Comparison of ENCODE assay signal across 22 mouse cellular contexts in genomic region chr10:119631966-119632365, GRCm38 (mm10).
DNase-seq lines count a peak whose midpoint lies in the region; ATAC-seq and TF ChIP-seq lines count a peak whose summit lies in the region.
"Had no signal": no experiment of that assay in that cellular context is flagged by ENCODE, and none has a peak within 500 bp of the region (broad histone marks: within the 10 kb centered on the region; RNA-seq: fewer than 3 reads in every experiment).

No protein-coding gene starts in this region.

- no peak for TF ChIP-seq CTCF in hindbrain, postnatal 0 days (IDR thresholded peaks at IDR 0.05; ENCODE audit: low read depth)
- TF ChIP-seq CTCF in lung, embryonic 14.5 days (IDR thresholded peaks at IDR 0.05; ENCODE audit: low read depth): no peak

- H3K27ac ChIP-seq in hindbrain, postnatal 0 days: no peak overlapping the region
- no peak overlapping the region for H3K27ac ChIP-seq in hindbrain, embryonic 16.5 days (ENCODE audit: low read depth, low read length)
- no peak overlapping the region for H3K27ac ChIP-seq in lung, embryonic 14.5 days (ENCODE audit: low read depth)
- H3K27ac ChIP-seq: embryonic facial prominence, embryonic 13.5 days; embryonic facial prominence, embryonic 15.5 days; forebrain, embryonic 10.5 days; forebrain, embryonic 12.5 days had no signal

- ATAC-seq in hindbrain, postnatal 0 days: no peak
- no peak for ATAC-seq in hindbrain, embryonic 16.5 days
- no peak for ATAC-seq in lung, embryonic 14.5 days (ENCODE audit: insufficient read depth)
- ATAC-seq: forebrain, embryonic 14.5 days; forebrain, embryonic 16.5 days had no signal

- H3K9me3 ChIP-seq in hindbrain, postnatal 0 days (ENCODE audit: low read length): no peaks in the 10 kb centered on the region
- no peaks in the 10 kb centered on the region for H3K9me3 ChIP-seq in hindbrain, embryonic 16.5 days (ENCODE audit: control insufficient read depth, low read length)
- H3K9me3 ChIP-seq in lung, embryonic 14.5 days (ENCODE audit: low read depth, low read length): no peaks in the 10 kb centered on the region
- H3K9me3 ChIP-seq: embryonic facial prominence, embryonic 13.5 days; embryonic facial prominence, embryonic 15.5 days; forebrain, embryonic 10.5 days; forebrain, embryonic 12.5 days had no signal

- H3K36me3 ChIP-seq in hindbrain, postnatal 0 days (ENCODE audit: insufficient read depth, low read length): no peaks in the 10 kb centered on the region
- H3K36me3 ChIP-seq in hindbrain, embryonic 16.5 days (ENCODE audit: control insufficient read depth, insufficient read depth, low read length): no peaks in the 10 kb centered on the region
- H3K36me3 ChIP-seq in lung, embryonic 14.5 days (ENCODE audit: insufficient read depth): no peaks in the 10 kb centered on the region
- H3K36me3 ChIP-seq: embryonic facial prominence, embryonic 13.5 days; embryonic facial prominence, embryonic 15.5 days; forebrain, embryonic 10.5 days; forebrain, embryonic 12.5 days had no signal

- no peak overlapping the region for H3K4me2 ChIP-seq in hindbrain, postnatal 0 days (ENCODE audit: low read depth, low read length)
- no peak overlapping the region for H3K4me2 ChIP-seq in hindbrain, embryonic 16.5 days (ENCODE audit: low read length)
- H3K4me2 ChIP-seq in lung, embryonic 14.5 days: no peak overlapping the region
- H3K4me2 ChIP-seq: embryonic facial prominence, embryonic 13.5 days; embryonic facial prominence, embryonic 15.5 days; forebrain, embryonic 12.5 days had no signal

- H3K9ac ChIP-seq in hindbrain, postnatal 0 days (replicated peaks; ENCODE audit: low read length): no peak overlapping the region
- H3K9ac ChIP-seq in hindbrain, embryonic 16.5 days (ENCODE audit: low read depth, low read length): no peak overlapping the region
- H3K9ac ChIP-seq in lung, embryonic 14.5 days: no peak overlapping the region
- H3K9ac ChIP-seq: embryonic facial prominence, embryonic 13.5 days; embryonic facial prominence, embryonic 15.5 days; forebrain, embryonic 12.5 days had no signal

- H3K27me3 ChIP-seq in hindbrain, postnatal 0 days (ENCODE audit: insufficient read depth, low read length): no peaks in the 10 kb centered on the region
- H3K27me3 ChIP-seq in hindbrain, embryonic 16.5 days (replicated peaks; ENCODE audit: control insufficient read depth, insufficient read depth, low read length): no peaks in the 10 kb centered on the region
- no peaks in the 10 kb centered on the region for H3K27me3 ChIP-seq in lung, embryonic 14.5 days (ENCODE audit: insufficient read depth, low read length)
- H3K27me3 ChIP-seq: embryonic facial prominence, embryonic 13.5 days; embryonic facial prominence, embryonic 15.5 days; forebrain, embryonic 12.5 days had no signal

- DNase-seq in adrenal gland, postnatal 10 days: peak; percentile 22
- no peak for DNase-seq in adrenal gland, postnatal 14 days
- peak; percentile 16 for DNase-seq in hindbrain, postnatal 0 days (ENCODE audit: low spot score)
- peak; percentile 72 for DNase-seq in lung, embryonic 14.5 days
- DNase-seq in lung, postnatal 10 days: no peak
- DNase-seq in hindlimb bud, embryonic 11.5 days (ENCODE audit: extremely low spot score, low read depth, low spot score): peak; percentile 46
- no peak for DNase-seq in frontal cortex, postnatal 14 days (ENCODE audit: low spot score in 2 of 2)
- DNase-seq: adrenal gland, adult 8-10 months; adrenal gland, postnatal 36 days; cerebellum, adult 11 months; cerebellum, adult 18-20 months; cerebellum, adult 9-10 months; cerebellum, postnatal 36 days; embryo, embryonic 11 days had no signal

- WGBS in hindbrain, postnatal 0 days: 53% methylated on average over 9 of the region's 9 CpGs
- WGBS in hindbrain, embryonic 16.5 days: 63% methylated on average over 9 of the region's 9 CpGs
- 34% methylated on average over 9 of the region's 9 CpGs for WGBS in lung, embryonic 14.5 days

- no peaks in the 10 kb centered on the region for H3K4me1 ChIP-seq in hindbrain, postnatal 0 days (ENCODE audit: insufficient read depth, low read length)
- H3K4me1 ChIP-seq in hindbrain, embryonic 16.5 days (ENCODE audit: control insufficient read depth, insufficient read depth, low read depth, low read length): no peaks in the 10 kb centered on the region
- no peaks in the 10 kb centered on the region for H3K4me1 ChIP-seq in lung, embryonic 14.5 days (ENCODE audit: insufficient read depth)
- H3K4me1 ChIP-seq: embryonic facial prominence, embryonic 13.5 days; embryonic facial prominence, embryonic 15.5 days; forebrain, embryonic 12.5 days had no signal

- no peak overlapping the region for H3K4me3 ChIP-seq in hindbrain, postnatal 0 days (ENCODE audit: low read length)
- H3K4me3 ChIP-seq in hindbrain, embryonic 16.5 days (ENCODE audit: low read length): no peak overlapping the region
- H3K4me3 ChIP-seq in lung, embryonic 14.5 days (ENCODE audit: low read depth, low read length): no peak overlapping the region
- H3K4me3 ChIP-seq: embryonic facial prominence, embryonic 13.5 days; embryonic facial prominence, embryonic 15.5 days; erythroblast, embryonic 14.5 days; forebrain, embryonic 10.5 days; forebrain, embryonic 12.5 days had no signal

Comparison
In these comparisons a context has a peak if more than half of its experiments do, and no peak if none do; other contexts are left out.
1. DNase-seq: peak in adrenal gland, postnatal 10 days (single experiment), hindbrain, postnatal 0 days (single experiment), lung, embryonic 14.5 days (single experiment) and hindlimb bud, embryonic 11.5 days (single experiment); none in adrenal gland, postnatal 14 days (single experiment), lung, postnatal 10 days (single experiment) and frontal cortex, postnatal 14 days (0 of 2).